Mouse (Mus musculus) bone marrow, adult 2 months (tissue): ENCODE measurements at regions not wholly inside any gene's neighbourhood (a gene's known extent, or its start where the extent isn't known, plus 50 kb on each side); places are given as distances from the start of the nearest gene placed in this dataset.

Experiments
- CTCF ChIP-seq: fragments of 200-500 bp; IDR thresholded peaks from 2 replicates; pipeline ENCODE4 v1.5.1; 2011; ENCODE audit warnings: low read length, control low read depth; ENCODE audit not compliant: control insufficient read depth, insufficient read depth
- POLR2A ChIP-seq: fragments of 200-500 bp; IDR thresholded peaks from 2 replicates; pipeline ENCODE4 v1.6.1; 2011; ENCODE audit warnings: low read depth, mild to moderate bottlenecking, control low read depth, low read length, borderline replicate concordance; ENCODE audit not compliant: control insufficient read depth

- TF ChIP-seq POLR2A (no peak), CTCF (no peak)
These were observed 154.5 kb upstream of the Rapgef5 start for GRCm38 (mm10) chr12:117361826-117362225.
